In genomic region chr6:83395544-83396229, GRCm38 (mm10) we compare ENCODE assay signal across 20 mouse cellular contexts. TPM values are rescaled to one million over a fixed set of nuclear protein-coding genes. Genes with fewer than 3 reads are reported as not detected.
A peak's percentile ranks its signal among the peaks of the same experiment; 100 is the strongest.
DNase-seq lines count a peak whose midpoint lies in the region; ATAC-seq lines count a peak whose summit lies in the region.
"Had no signal": no experiment of that assay in that cellular context is flagged by ENCODE, and none has a peak within 500 bp of the region (broad histone marks: within the 10 kb centered on the region; RNA-seq: fewer than 3 reads in every experiment).

No protein-coding gene starts in this region.

- WGBS in heart, embryonic 12.5 days, result 89% methylated on average over 15 of the region's 15 CpGs
- WGBS in liver, embryonic 13.5 days (ENCODE audit: insufficient replicate concordance), result 58% methylated on average over 15 of the region's 15 CpGs

- no peaks in the 10 kb centered on the region for H3K4me1 ChIP-seq in heart, embryonic 12.5 days (replicated peaks)
- peaks cover 46% of the 10 kb centered on the region for H3K4me1 ChIP-seq in liver, embryonic 13.5 days (replicated peaks)

- no peak overlapping the region for H3K9ac ChIP-seq in heart, embryonic 12.5 days
- no peak overlapping the region for H3K9ac ChIP-seq in liver, embryonic 13.5 days
- H3K9ac ChIP-seq: lung, embryonic 14.5 days; midbrain, embryonic 13.5 days had no signal

- H3K27me3 ChIP-seq in heart, embryonic 12.5 days (replicated peaks), result no peaks in the 10 kb centered on the region
- H3K27me3 ChIP-seq in liver, embryonic 13.5 days, result no peaks in the 10 kb centered on the region
- H3K27me3 ChIP-seq: midbrain, embryonic 13.5 days had no signal

- 0 out of 2 replicates have a peak, but pooled peaks have one; percentile 51 for ATAC-seq in heart, embryonic 12.5 days (ENCODE audit: insufficient number of reproducible peaks, low FRiP score)
- peak; percentile 98 for ATAC-seq in liver, embryonic 13.5 days (ENCODE audit: low read depth)
- ATAC-seq: hindbrain, embryonic 16.5 days; midbrain, embryonic 13.5 days had no signal

- peaks cover 81% of the 10 kb centered on the region for H3K36me3 ChIP-seq in heart, embryonic 12.5 days
- H3K36me3 ChIP-seq in liver, embryonic 13.5 days, result peaks cover 84% of the 10 kb centered on the region

- no peak overlapping the region for H3K4me3 ChIP-seq in heart, embryonic 12.5 days
- no peak overlapping the region for H3K4me3 ChIP-seq in liver, embryonic 13.5 days (replicated peaks)
- H3K4me3 ChIP-seq: heart, adult 2 months; midbrain, embryonic 13.5 days had no signal

- DNase-seq in heart, adult 9 months (ENCODE audit: low spot score in 2 of 2), result no peak
- DNase-seq in c-Kit-positive CD71-positive TER-119-positive erythroid progenitor cells, embryonic 14.5 days (ENCODE audit: low spot score), result peak; percentile 50
- DNase-seq in liver, embryonic 13.5 days, result peak; percentile 63
- peak; percentile 54 to 68 for DNase-seq in spleen, postnatal 36 days (ENCODE audit: low spot score in 2 of 2)
- no peak for DNase-seq in cerebellum, adult 9-11 months
- DNase-seq in cerebellum, postnatal 10 days, result no peak
- DNase-seq: adrenal gland, postnatal 10 days; cerebellum, postnatal 14 days; gastrocnemius, postnatal 14 days; heart, adult 2 months; heart, postnatal 36 days; kidney, adult 2 months; kidney, postnatal 14 days; lung, embryonic 14.5 days; right cerebral cortex, postnatal 4 days; thymus, postnatal 25 days had no signal

- no peak overlapping the region for H3K27ac ChIP-seq in heart, embryonic 12.5 days (ENCODE audit: poor library complexity, severe bottlenecking)
- H3K27ac ChIP-seq in liver, embryonic 13.5 days, result peak overlapping the region; percentile 61
- H3K27ac ChIP-seq: heart, adult 2 months; macrophage; midbrain, embryonic 13.5 days had no signal

- H3K4me2 ChIP-seq in heart, embryonic 12.5 days, result no peak overlapping the region
- H3K4me2 ChIP-seq in liver, embryonic 13.5 days, result peak overlapping the region; percentile 13
- H3K4me2 ChIP-seq: lung, embryonic 14.5 days; midbrain, embryonic 13.5 days had no signal

- H3K9me3 ChIP-seq in heart, embryonic 12.5 days (replicated peaks), result no peaks in the 10 kb centered on the region
- no peaks in the 10 kb centered on the region for H3K9me3 ChIP-seq in liver, embryonic 13.5 days (replicated peaks)
- H3K9me3 ChIP-seq: midbrain, embryonic 13.5 days had no signal

RNA-seq across cellular contexts. Expression of gene Bola3, which starts 46.7 kb away (rescaled TPM):
- 262 and 274 TPM in 2 replicates for polyA plus RNA-seq in heart, embryonic 12.5 days (2016; fragmentation: Nextera tagmentation; extraction: Ambion mirVana)
- polyA plus RNA-seq in liver, embryonic 13.5 days (2015; fragmentation: Nextera tagmentation; extraction: Ambion mirVana), result 329 and 343 TPM in 2 replicates

Comparison
In these comparisons a context has a peak if more than half of its experiments do, and no peak if none do; other contexts are left out.
1. DNase-seq: peak in c-Kit-positive CD71-positive TER-119-positive erythroid progenitor cells, embryonic 14.5 days (single experiment), liver, embryonic 13.5 days (single experiment) and spleen, postnatal 36 days (2 of 2); none in heart, adult 9 months (0 of 2), cerebellum, adult 9-11 months (single experiment) and cerebellum, postnatal 10 days (0 of 2).